Mouse (Mus musculus) A20 (cell line): ENCODE data around the gene Tnrc6b.
A peak's percentile ranks its signal among the peaks of the same experiment; 100 is the strongest.

ENCODE experiments used
- DNase-seq: peaks from one replicate; pipeline ENCODE4 v3.0.0-alpha.2; 2011; ENCODE audit warnings: low read depth, low spot score

Gene Tnrc6b

DNA sequence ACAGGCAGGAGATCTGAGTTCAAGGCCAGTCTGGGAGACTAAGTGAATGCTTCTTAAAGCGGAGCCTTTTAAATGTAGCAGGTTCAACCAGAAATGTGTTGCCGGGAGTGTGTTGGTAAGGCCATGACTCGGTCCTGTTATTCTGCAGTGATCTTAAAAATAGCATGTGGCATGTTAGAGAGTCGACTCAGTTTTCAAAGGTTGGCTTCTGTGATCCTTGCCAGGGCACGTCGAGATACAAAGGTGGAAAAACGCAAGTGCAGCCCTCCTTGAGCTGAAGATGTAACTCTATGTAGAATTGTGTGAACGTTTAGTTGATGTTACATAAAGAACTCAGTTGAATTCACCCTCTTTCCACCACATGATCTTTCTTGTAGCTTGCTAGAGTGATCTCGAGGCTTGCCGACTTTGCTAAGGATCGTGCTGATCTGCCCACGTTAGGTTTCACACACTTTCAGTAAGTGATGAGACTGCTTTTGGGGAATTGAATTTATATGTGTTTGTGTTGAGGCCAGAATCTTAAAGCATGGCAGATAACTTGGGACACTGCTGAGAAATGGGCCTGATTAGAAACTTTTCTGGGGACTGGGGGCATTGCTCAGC lies 244.8 kb downstream of the Tnrc6b start:
- DNase-seq, result no peak

- DNase-seq, result no peak
Measured at GRCm38 (mm10) chr15:80969371-80969770, 258.3 kb downstream of the Tnrc6b start.

- DNase-seq, result no peak
Measured at GRCm38 (mm10) chr15:80974311-80974710, 263.2 kb downstream of the Tnrc6b start.

DNA sequence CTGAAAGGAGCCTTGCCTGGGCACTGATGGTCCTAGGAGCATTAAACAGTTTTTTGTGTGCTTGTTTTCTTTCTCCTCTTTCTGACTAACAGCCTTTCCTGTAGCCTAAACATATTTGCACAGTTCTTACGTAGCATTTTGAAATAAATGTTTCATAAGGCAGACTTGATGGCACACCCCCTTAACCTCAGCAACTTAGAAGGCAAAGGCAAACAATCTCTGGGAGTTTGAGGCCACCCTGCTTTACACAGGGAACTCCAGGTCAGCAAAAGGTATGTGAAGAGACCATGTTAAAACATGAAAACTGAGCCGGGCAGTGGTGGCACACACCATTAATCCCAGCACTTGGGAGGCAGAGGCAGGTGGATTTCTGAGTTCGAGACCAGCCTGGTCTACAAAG lies 264.6 kb downstream of the Tnrc6b start:
- DNase-seq, result no peak

DNA sequence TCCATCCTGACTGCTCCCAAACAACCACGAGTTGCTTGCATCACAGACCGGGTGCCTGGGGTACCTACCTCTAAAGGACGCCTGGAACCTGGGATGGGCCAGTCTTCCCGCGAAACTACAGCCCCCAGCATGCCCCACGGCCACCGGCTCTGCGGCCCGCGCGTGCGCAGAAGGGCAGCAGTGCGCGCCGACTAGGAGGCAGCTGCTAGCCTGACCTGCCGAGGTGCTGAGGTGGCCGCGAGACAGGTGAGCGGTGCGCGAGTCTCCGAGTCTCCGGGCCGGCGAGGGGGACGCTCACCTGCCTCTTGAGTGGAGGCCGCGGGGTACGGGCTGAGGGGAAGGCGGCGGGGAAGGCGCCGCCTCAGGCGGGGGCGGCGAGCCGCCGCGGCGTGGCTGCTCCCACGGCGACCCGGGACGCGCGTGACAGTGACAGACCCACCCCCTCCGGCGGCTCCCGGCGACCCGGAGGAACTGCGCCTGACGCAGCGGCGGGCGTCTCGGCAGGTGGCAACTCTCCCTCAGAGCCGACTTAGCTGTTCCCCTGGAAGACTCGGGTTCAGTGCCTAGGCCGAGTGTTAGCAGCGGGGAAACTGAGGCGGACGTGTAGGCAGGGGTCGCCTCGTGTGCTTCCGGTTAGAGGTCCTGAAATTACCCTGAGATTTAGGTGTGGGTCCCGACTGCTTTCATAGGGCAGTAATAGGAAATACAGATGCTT lies 266.7 kb downstream of the Tnrc6b start, which contains the start of gene Sgsm3:
Gene Sgsm3 (plus strand): TSS at position 146 of the 715 bp plus-strand sequence.
- peak; percentile 87 for DNase-seq

- no peak for DNase-seq
Measured at GRCm38 (mm10) chr15:80979611-80980010, 268.5 kb downstream of the Tnrc6b start.

DNA sequence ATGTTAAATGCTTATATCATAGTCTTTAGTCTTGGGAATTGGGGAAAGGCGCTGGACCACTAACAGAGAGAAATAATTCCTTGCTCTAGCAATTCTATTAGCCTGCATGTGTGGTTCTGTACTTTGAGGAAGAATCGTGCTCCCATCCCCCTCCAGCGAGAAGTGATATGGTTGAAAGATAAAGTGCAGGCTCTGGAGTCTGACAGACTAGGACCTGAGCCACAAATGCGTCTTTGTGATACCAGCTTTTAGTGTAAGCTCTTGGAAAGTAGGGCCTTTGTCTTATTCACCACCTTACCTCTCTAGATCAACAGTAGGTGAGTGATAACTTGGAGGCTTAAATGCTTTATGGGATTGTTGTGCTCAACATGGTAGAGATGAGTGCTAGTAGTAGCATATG lies 270.1 kb downstream of the Tnrc6b start:
- no peak for DNase-seq

GRCm38 (mm10) chr15:80983264-80983663 lies 272.2 kb downstream of the Tnrc6b start:
- DNase-seq, result no peak

GRCm38 (mm10) chr15:80988331-80988730 lies 277.2 kb downstream of the Tnrc6b start:
- DNase-seq, result no peak

DNA sequence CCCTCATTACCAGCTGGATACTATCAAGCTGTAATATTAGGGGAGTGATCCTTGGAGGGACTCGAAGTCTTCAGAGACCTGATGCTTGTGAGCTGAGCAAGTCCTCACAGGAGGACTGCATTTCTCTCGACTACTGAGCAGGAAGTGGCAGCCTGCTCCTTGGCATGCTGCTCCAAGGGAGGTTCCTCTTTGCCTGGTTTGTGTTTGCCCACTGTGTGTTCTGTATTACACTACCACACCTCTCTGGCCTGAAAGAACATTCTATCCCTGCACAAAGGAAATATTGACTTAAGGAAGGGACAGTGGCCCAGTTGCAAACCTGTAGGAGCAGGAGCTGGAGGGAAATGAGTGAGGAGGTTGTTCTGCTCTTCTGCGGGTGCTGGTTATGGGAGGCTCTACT lies 278.6 kb downstream of the Tnrc6b start:
- no peak for DNase-seq
